Mouse (Mus musculus): Measurements from ENCODE around the gene Slc29a2. TPM values are rescaled to one million over a fixed set of nuclear protein-coding genes. Genes with fewer than 3 reads are reported as not detected.

Gene Slc29a2
- polyA plus RNA-seq, 1 experiment = 8.9 TPM

- H3ac ChIP-seq (ENCODE audit: control insufficient read depth, insufficient read length, low read depth) = peak overlapping the region; percentile 10
- no peak overlapping the region for H3K4me3 ChIP-seq (ENCODE audit: insufficient read depth, poor library complexity, severe bottlenecking)
- peaks cover 15% of the 10 kb centered on the region for H3K79me2 ChIP-seq (ENCODE audit: control insufficient read depth, insufficient read depth)
- H3K27me3 ChIP-seq (ENCODE audit: control insufficient read depth, insufficient read depth, insufficient read length) = no peaks in the 10 kb centered on the region
- H3K79me3 ChIP-seq (ENCODE audit: low read depth) = peaks cover 8% of the 10 kb centered on the region
- peaks cover 25% of the 10 kb centered on the region for H3K36me3 ChIP-seq (ENCODE audit: control insufficient read depth, insufficient read depth)
- TF ChIP-seq MYOG (IDR thresholded peaks at IDR 0.05; ENCODE audit: control insufficient read depth, extremely low read depth, insufficient read length) = no peak
- TF ChIP-seq MYOD1 (IDR thresholded peaks at IDR 0.05; ENCODE audit: control insufficient read depth, insufficient read length, low read depth) = no peak
- no peak for TF ChIP-seq FOSL1 (IDR thresholded peaks at IDR 0.05; ENCODE audit: insufficient read depth, low read length, poor library complexity, severe bottlenecking)
- no peak for TF ChIP-seq MAX (IDR thresholded peaks at IDR 0.05)
- no peak for TF ChIP-seq USF1 (IDR thresholded peaks at IDR 0.05; ENCODE audit: low read depth)
- no peak for TF ChIP-seq CTCF (IDR thresholded peaks at IDR 0.05; ENCODE audit: control insufficient read depth, insufficient read depth, insufficient read length)
- no peak for TF ChIP-seq CEBPB (IDR thresholded peaks at IDR 0.05; ENCODE audit: low read depth)
Observed at GRCm38 (mm10) chr19:5058801-5059771, 35.4 kb downstream of the Slc29a2 start.

GRCm38 (mm10) chr19:5060365-5061330, 37.0 kb downstream of the Slc29a2 start:
- Histone ChIP-seq H3ac (ENCODE audit: control insufficient read depth, insufficient read length, low read depth) (no peak overlapping the region), H3K79me2 (ENCODE audit: control insufficient read depth, insufficient read depth) (no peaks in the 10 kb centered on the region), H3K4me3 (ENCODE audit: insufficient read depth, poor library complexity, severe bottlenecking) (no peak overlapping the region), H3K79me3 (ENCODE audit: low read depth) (no peaks in the 10 kb centered on the region), H3K27me3 (ENCODE audit: control insufficient read depth, insufficient read depth, insufficient read length) (no peaks in the 10 kb centered on the region), H3K36me3 (ENCODE audit: control insufficient read depth, insufficient read depth) (peaks cover 10% of the 10 kb centered on the region)
- TF ChIP-seq CEBPB (IDR thresholded peaks at IDR 0.05; ENCODE audit: low read depth) (no peak), MYOG (IDR thresholded peaks at IDR 0.05; ENCODE audit: control insufficient read depth, extremely low read depth, insufficient read length) (no peak), CTCF (IDR thresholded peaks at IDR 0.05; ENCODE audit: control insufficient read depth, insufficient read depth, insufficient read length) (no peak), MYOD1 (IDR thresholded peaks at IDR 0.05; ENCODE audit: control insufficient read depth, insufficient read length, low read depth) (no peak), USF1 (IDR thresholded peaks at IDR 0.05; ENCODE audit: low read depth) (no peak)

DNA sequence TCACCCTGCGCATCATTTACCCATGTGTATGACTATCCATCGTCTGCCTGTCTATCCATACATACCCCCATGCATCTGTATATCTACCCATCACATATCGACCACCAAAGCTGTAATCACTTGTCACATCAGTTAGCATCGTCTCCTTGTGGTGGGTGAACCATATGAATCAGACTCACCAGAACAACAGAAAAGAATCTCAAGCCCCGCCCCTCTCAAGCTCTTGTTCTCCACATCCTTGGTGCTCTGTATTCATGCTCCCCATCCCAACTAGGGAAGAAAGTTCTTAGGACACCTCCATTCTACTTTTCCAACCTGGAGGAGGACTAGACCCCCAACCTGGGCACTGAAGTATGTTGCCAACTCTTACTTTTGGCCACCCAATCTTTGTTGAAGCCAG, 38.4 kb downstream of the Slc29a2 start:
- Histone ChIP-seq H3K4me3 (ENCODE audit: insufficient read depth, poor library complexity, severe bottlenecking) (no peak overlapping the region), H3K79me2 (ENCODE audit: control insufficient read depth, insufficient read depth) (no peaks in the 10 kb centered on the region), H3ac (ENCODE audit: control insufficient read depth, insufficient read length, low read depth) (no peak overlapping the region), H3K79me3 (ENCODE audit: low read depth) (no peaks in the 10 kb centered on the region), H3K27me3 (ENCODE audit: control insufficient read depth, insufficient read depth, insufficient read length) (no peaks in the 10 kb centered on the region), H3K36me3 (ENCODE audit: control insufficient read depth, insufficient read depth) (no peaks in the 10 kb centered on the region)
- no peak for TF ChIP-seq CEBPB (IDR thresholded peaks at IDR 0.05; ENCODE audit: low read depth)
- TF ChIP-seq CTCF (IDR thresholded peaks at IDR 0.05; ENCODE audit: control insufficient read depth, insufficient read depth, insufficient read length) = no peak
- TF ChIP-seq MYOD1 (IDR thresholded peaks at IDR 0.05; ENCODE audit: control insufficient read depth, insufficient read length, low read depth) = no peak
- no peak for TF ChIP-seq USF1 (IDR thresholded peaks at IDR 0.05; ENCODE audit: low read depth)
- no peak for TF ChIP-seq MAX (IDR thresholded peaks at IDR 0.05)
- TF ChIP-seq FOSL1 (IDR thresholded peaks at IDR 0.05; ENCODE audit: insufficient read depth, low read length, poor library complexity, severe bottlenecking) = no peak
- no peak for TF ChIP-seq MYOG (IDR thresholded peaks at IDR 0.05; ENCODE audit: control insufficient read depth, extremely low read depth, insufficient read length)

DNA sequence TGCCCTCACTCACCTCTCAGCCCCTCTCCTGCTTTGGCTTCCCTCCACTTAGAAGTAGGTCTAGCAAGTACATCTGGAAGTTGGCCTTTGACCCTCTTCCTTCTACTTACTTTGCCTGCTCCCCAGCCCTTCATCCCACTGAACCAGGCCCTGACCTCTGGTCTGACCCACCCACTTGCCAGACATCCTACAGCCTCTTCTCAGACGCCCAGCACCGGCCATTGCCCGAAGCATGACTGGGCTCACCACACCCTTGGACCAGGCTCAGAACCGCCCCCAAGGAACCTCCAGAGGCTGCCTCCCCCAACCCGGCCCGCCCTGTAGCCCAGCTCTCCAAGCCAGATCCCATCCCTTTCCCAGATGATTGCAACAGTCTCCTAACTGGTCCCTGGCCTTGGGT, 38.8 kb downstream of the Slc29a2 start:
- Histone ChIP-seq H3K79me3 (ENCODE audit: low read depth) (no peaks in the 10 kb centered on the region), H3K36me3 (ENCODE audit: control insufficient read depth, insufficient read depth) (no peaks in the 10 kb centered on the region), H3K79me2 (ENCODE audit: control insufficient read depth, insufficient read depth) (no peaks in the 10 kb centered on the region), H3K27me3 (ENCODE audit: control insufficient read depth, insufficient read depth, insufficient read length) (no peaks in the 10 kb centered on the region), H3ac (ENCODE audit: control insufficient read depth, insufficient read length, low read depth) (no peak overlapping the region), H3K4me3 (ENCODE audit: insufficient read depth, poor library complexity, severe bottlenecking) (no peak overlapping the region)
- TF ChIP-seq FOSL1 (IDR thresholded peaks at IDR 0.05; ENCODE audit: insufficient read depth, low read length, poor library complexity, severe bottlenecking) (no peak), CTCF (IDR thresholded peaks at IDR 0.05; ENCODE audit: control insufficient read depth, insufficient read depth, insufficient read length) (no peak), USF1 (IDR thresholded peaks at IDR 0.05; ENCODE audit: low read depth) (no peak), MAX (IDR thresholded peaks at IDR 0.05) (no peak)

DNA sequence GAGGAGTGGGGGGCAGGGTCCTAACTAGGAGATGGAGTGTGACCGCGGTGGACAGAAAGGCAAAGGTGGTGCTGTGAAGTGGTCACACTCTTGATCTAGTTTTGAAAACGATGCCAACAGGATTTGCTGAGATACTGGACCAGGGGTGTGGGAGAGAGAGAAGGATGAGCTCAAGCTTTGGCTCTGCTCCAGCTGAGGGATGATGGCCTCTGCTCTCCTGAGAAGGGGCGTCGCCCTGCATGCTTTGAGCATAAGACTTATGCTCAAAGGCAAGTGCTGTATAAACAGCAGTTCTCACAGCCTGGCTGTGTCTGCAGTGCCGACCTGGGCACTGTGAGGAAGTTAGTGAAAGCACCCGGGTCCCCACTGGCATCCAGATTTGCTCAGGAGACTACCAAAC, 41.4 kb downstream of the Slc29a2 start:
- no peak for TF ChIP-seq CEBPB (IDR thresholded peaks at IDR 0.05; ENCODE audit: low read depth)
- TF ChIP-seq MYOD1 (IDR thresholded peaks at IDR 0.05; ENCODE audit: control insufficient read depth, insufficient read length, low read depth) = no peak
- TF ChIP-seq MYOG (IDR thresholded peaks at IDR 0.05; ENCODE audit: control insufficient read depth, extremely low read depth, insufficient read length) = no peak
- no peak for TF ChIP-seq FOSL1 (IDR thresholded peaks at IDR 0.05; ENCODE audit: insufficient read depth, low read length, poor library complexity, severe bottlenecking)
- no peak for TF ChIP-seq MAX (IDR thresholded peaks at IDR 0.05)
- TF ChIP-seq USF1 (IDR thresholded peaks at IDR 0.05; ENCODE audit: low read depth) = no peak
- no peak for TF ChIP-seq CTCF (IDR thresholded peaks at IDR 0.05; ENCODE audit: control insufficient read depth, insufficient read depth, insufficient read length)
- no peak overlapping the region for H3K4me3 ChIP-seq (ENCODE audit: insufficient read depth, poor library complexity, severe bottlenecking)
- no peaks in the 10 kb centered on the region for H3K79me2 ChIP-seq (ENCODE audit: control insufficient read depth, insufficient read depth)
- no peaks in the 10 kb centered on the region for H3K79me3 ChIP-seq (ENCODE audit: low read depth)
- H3K36me3 ChIP-seq (ENCODE audit: control insufficient read depth, insufficient read depth) = no peaks in the 10 kb centered on the region
- H3ac ChIP-seq (ENCODE audit: control insufficient read depth, insufficient read length, low read depth) = no peak overlapping the region
- H3K27me3 ChIP-seq (ENCODE audit: control insufficient read depth, insufficient read depth, insufficient read length) = no peaks in the 10 kb centered on the region

All from C2C12 (cell line).